Mouse (Mus musculus): ENCODE measurements around the gene Lhcgr.

DNA sequence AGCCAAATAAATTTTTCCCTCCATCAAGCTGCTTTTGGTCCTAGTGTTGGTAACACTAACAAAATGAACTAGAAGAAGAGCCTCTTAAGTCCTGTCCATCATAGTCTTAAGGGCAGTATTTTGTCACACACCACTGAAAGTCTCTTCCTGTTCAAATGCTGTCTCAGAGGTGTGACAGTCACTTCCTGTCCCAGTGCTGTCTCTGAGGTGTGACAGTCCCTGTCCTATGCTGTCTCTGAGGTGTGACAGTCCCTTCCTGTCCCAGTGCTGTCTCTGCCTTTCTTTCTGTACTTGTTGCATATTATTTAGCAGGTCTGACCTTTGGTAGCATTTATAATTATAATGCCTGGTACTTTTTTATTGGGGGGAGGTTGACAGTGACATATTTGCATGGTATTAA, 90.9 kb downstream of the Lhcgr start:
- TF ChIP-seq TAL1 (IDR thresholded peaks at IDR 0.05; ENCODE audit: low read length), result no peak
- TF ChIP-seq GATA1 (IDR thresholded peaks at IDR 0.05; ENCODE audit: low read length), result no peak
